Mouse (Mus musculus) heart, adult 2 months (tissue): ENCODE results near the gene Gbe1.

Experiments
- CTCF ChIP-seq: fragments of 200-600 bp; IDR thresholded peaks from 2 replicates; pipeline ENCODE4 v1.8.1; 2022; ENCODE audit warnings: antibody characterized with exemption, mild to moderate bottlenecking, moderate library complexity
- EP300 ChIP-seq: fragments of 200-500 bp; IDR thresholded peaks from 2 replicates; pipeline ENCODE4 v1.6.1; 2011; ENCODE audit warnings: low read depth, low read length, control low read depth; ENCODE audit not compliant: insufficient read depth
- POLR2A ChIP-seq: fragments of 200-500 bp; IDR thresholded peaks from 2 replicates; pipeline ENCODE4 v1.6.1; 2011; ENCODE audit warnings: mild to moderate bottlenecking, low read depth, low read length, control low read depth; ENCODE audit not compliant: insufficient read depth

DNA sequence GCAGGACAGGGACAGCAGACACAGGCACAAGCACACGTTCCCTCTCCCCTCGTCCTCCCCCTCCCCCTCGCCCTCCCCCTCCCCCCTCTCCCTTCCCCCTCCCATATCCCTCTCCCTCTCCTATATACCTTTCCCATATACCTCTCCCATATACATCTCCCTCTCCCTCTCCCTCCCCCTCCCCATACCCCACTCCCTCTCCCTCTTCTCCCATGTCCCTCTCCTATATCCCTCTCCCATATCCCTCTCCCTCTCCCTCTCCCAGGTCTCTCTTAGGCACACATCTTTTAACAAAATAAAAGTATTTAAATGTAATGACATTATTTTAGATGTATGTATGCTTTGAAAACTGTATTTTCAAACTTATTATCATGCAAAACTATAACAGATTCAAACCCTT is 161.8 kb downstream of the Gbe1 start:
- no peak for TF ChIP-seq EP300
- no peak for TF ChIP-seq CTCF
- TF ChIP-seq POLR2A: no peak
